Mouse (Mus musculus) stomach, postnatal 0 days (tissue): ENCODE results near the gene Mib2. TPM values are rescaled to one million over a fixed set of nuclear protein-coding genes. Genes with fewer than 3 reads are reported as not detected.

Experiments
- ATAC-seq: fragments of 200-750 bp; cut with Nextera tagmentation; 2 replicates; pipeline ENCODE4 v1.8.0; 2017; ENCODE audit not compliant: low FRiP score, low TSS enrichment
- DNase-seq: peaks from one replicate; pipeline ENCODE4 v3.0.0-alpha.2; 2016; ENCODE audit warnings: low spot score
- H3K27ac ChIP-seq: fragments of 300-500 bp; sonication (generic); replicated peaks from 2 replicates; pipeline ENCODE4 v1.5.1; 2014; ENCODE audit warnings: mild to moderate bottlenecking, control low read depth
- H3K27me3 ChIP-seq: fragments of 300-500 bp; sonication (generic); 2 replicates; pipeline ENCODE4 v1.6.1; 2014; ENCODE audit warnings: low read length; ENCODE audit not compliant: control insufficient read depth, insufficient read depth
- H3K36me3 ChIP-seq: fragments of 300-500 bp; sonication (generic); 2 replicates; pipeline ENCODE4 v1.6.1; 2014; ENCODE audit warnings: low read length, mixed read lengths; ENCODE audit not compliant: control insufficient read depth, insufficient read depth
- H3K4me1 ChIP-seq: fragments of 300-500 bp; sonication (generic); replicated peaks from 2 replicates; pipeline ENCODE4 v1.6.1; 2014; ENCODE audit warnings: antibody characterized with exemption; ENCODE audit not compliant: control insufficient read depth, insufficient read depth
- H3K4me2 ChIP-seq: fragments of 300-500 bp; sonication (generic); replicated peaks from 2 replicates; pipeline ENCODE4 v1.6.1; 2014; ENCODE audit warnings: low read depth, mild to moderate bottlenecking, control low read depth, moderate library complexity
- H3K4me3 ChIP-seq: fragments of 300-500 bp; sonication (generic); 2 replicates; pipeline ENCODE4 v1.5.1; 2014; ENCODE audit warnings: low read depth, low read length, control low read depth
- H3K9ac ChIP-seq: fragments of 300-500 bp; sonication (generic); 2 replicates; pipeline ENCODE4 v1.6.1; 2014; ENCODE audit warnings: mild to moderate bottlenecking, low read length, control low read depth, mixed read lengths
- H3K9me3 ChIP-seq: fragments of 300-500 bp; sonication (generic); 2 replicates; pipeline ENCODE4 v1.6.1; 2016; ENCODE audit warnings: low read length; ENCODE audit not compliant: control insufficient read depth
- CTCF ChIP-seq: IDR thresholded peaks from 2 replicates; pipeline ENCODE4 v1.5.1; 2016; ENCODE audit warnings: antibody characterized with exemption, low read depth, mild to moderate bottlenecking, moderate library complexity
- EP300 ChIP-seq: optimal IDR thresholded peaks from 2 replicates; pipeline ENCODE3; 2016; ENCODE audit warnings: antibody characterized with exemption
- WGBS: fragments of 180-500 bp; shearing (Covaris S2); extraction: QIAGEN DNeasy Blood & Tissue Kit; methylation state at CpG from one replicate; pipeline ENCODE4 v1.1.7; 2014; 5-methylcytosine and 5-hydroxymethylcytosine counted together
- polyA plus RNA-seq: library from polyadenylated mRNA; unstranded; fragments of >200 nt; fragmentation: Nextera tagmentation; extraction: Ambion mirVana; gene quantifications from 2 replicates; pipeline ENCODE4 v1.2.1, GENCODE M21; 2015

The Mib2 gene
- polyA plus RNA-seq, 1 experiment from 2014 or later = 11.0 TPM

DNA sequence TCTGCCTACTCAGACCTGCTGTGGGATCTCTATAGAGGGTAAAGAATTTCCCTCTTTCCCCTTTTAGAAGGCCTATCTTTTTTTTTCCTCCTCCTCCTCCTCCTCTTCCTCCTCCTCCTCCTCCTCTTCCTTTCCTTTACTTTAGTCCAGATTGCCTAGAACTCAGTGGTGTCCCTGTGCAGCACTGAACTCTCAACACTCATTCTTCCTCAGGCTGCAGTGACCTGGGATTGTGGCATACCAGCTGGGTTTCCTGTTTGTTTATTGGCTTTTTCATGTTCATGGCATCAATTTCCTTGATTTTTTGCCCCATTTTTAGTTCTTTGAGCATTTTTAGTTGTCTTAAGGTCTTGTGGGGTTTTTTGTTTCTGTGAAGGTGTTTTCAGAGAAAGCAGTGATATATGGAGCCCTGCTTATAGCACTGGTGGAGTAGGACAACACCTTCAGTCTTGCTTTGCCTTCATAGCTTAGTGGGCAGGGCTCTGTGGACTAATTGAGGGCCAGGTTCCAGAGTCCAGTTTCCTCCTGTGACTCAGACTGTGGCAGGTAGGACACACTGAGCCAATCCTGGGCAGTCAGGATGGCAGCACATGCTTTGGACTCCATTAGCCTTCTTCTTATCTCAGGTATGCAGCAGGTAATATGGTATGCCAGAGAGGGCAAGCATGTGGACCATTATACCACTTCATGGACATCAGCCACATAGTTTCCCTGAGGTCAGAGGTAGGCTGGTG lies 33.1 kb downstream of the Mib2 start:
- Histone ChIP-seq H3K4me3 (no peak overlapping the region), H3K9me3 (no peaks in the 10 kb centered on the region), H3K27me3 (no peaks in the 10 kb centered on the region), H3K9ac (no peak overlapping the region), H3K4me1 (no peaks in the 10 kb centered on the region), H3K4me2 (no peak overlapping the region), H3K36me3 (peaks cover 40% of the 10 kb centered on the region), H3K27ac (peak overlapping the region; percentile 58)
- DNase-seq (peak; percentile 68), ATAC-seq (peak; percentile 99)
- TF ChIP-seq CTCF = no peak
- TF ChIP-seq EP300 = no peak

DNA sequence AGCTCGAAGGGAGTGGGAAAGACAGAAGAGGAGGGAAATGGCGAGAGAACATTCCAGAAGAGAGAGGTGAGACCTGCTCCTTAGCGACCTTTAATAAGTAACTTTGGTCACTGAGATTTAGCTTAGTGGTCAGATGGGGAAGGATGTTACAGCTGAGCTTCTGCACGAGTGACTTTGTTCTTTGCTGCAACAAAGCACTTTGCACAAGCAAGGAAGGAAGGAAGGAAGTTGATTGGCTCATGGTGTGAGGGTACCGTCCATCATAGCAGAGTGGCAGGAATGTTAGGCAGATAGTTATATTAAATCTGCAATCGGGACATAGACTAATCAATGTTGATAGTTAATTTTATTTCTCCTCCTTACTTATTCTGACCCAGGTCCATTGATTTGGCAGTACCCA lies 38.7 kb downstream of the Mib2 start:
- Histone ChIP-seq H3K36me3 (peaks cover 18% of the 10 kb centered on the region), H3K9me3 (no peaks in the 10 kb centered on the region), H3K4me2 (no peak overlapping the region), H3K9ac (no peak overlapping the region), H3K27me3 (no peaks in the 10 kb centered on the region), H3K4me1 (no peaks in the 10 kb centered on the region), H3K27ac (no peak overlapping the region), H3K4me3 (no peak overlapping the region)
- ATAC-seq = no peak
- 86% methylated on average over 6 of the region's 6 CpGs for WGBS
- TF ChIP-seq CTCF (no peak), EP300 (no peak)
- DNase-seq = no peak

DNA sequence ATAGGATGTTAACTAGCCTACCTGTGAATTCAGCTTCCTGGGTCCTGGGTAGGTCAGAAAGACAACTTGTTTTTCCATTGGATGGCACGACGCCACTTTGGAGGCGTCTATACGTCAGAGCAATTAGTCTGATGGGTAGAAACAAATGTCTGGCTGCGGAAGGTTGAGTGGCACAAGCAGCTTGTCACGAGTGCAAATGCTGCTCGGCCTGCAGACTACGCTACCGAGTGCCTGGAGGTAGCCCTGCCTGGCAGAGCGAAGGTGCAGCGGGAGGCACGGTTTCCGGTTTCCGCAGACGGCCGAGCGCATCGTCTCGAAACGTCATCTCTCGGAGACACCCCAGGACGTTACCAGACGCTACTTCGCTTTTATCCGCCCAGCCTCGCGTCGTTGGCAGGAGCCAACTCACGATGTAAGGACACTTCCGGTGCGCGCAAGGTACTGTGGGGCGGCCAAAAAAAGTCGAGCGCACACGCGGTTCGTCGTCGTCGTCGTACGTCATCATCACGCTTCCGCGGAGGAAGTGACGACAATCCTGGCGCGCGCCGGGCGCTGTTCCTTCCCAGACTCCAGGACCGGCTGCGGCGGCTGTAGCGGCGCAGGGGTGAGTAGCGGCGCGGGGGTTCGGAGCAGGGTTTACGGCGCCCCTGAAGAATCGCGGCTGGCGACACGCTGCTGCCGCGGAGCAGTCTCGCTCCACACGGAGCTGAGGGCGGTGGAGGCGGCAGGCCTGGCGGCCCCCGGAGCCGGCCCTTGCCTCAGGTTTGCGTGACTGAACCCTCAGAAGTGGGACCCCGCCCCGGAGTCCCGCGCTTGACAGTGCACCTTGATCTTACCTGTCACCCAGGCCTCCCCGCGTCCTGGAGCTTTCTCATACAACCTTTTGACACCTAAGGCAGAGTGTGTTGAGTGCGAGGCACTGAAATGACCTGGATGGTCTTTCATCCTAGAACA lies 44.4 kb downstream of the Mib2 start, which contains the start of gene Cdk11b:
Cdk11b (plus strand) TSS at position 517 of the 954 bp plus-strand sequence.
- peak; percentile 100 for ATAC-seq
- Histone ChIP-seq H3K36me3 (peaks cover 8% of the 10 kb centered on the region; the same call in 1 of the 2 replicates), H3K9ac (peak within 1 kb of the TSS; percentile 89), H3K27me3 (no peaks in the 10 kb centered on the region), H3K4me2 (peak within 1 kb of the TSS; percentile 85), H3K4me3 (peak within 1 kb of the TSS; percentile 96), H3K27ac (peak within 1 kb of the TSS; percentile 92), H3K4me1 (0 out of 2 replicates have a peak, but pooled peaks cover 2% of the 10 kb centered on the region), H3K9me3 (no peaks in the 10 kb centered on the region)
- TF ChIP-seq EP300 = peak; percentile 43
- no peak; the same call in 1 of the 2 replicates for TF ChIP-seq CTCF
- peak; percentile 97 for DNase-seq
- WGBS = under 1% methylated on average over 82 of the region's 84 CpGs

DNA sequence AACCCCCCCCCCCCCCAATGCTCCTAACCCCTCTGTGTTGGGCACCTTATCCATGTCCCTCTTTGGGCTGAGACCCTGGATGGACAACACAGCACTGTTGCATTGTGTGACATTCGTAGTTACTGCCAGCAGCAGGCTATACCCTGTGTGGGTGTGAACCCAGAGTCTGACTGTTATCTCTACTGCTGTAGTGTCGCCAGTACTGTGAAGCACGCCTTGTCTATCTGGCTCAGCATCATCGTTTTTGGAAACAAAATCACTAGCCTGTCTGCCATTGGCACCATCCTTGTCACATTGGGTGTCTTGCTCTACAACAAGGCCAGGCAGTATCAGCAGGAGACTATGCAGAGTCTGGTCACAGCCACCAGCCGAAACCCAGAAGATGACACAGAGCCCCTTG lies 50.7 kb downstream of the Mib2 start:
- Histone ChIP-seq H3K4me3 (no peak overlapping the region), H3K4me1 (no peaks in the 10 kb centered on the region), H3K9ac (no peak overlapping the region), H3K27me3 (no peaks in the 10 kb centered on the region), H3K27ac (no peak overlapping the region), H3K4me2 (no peak overlapping the region), H3K9me3 (no peaks in the 10 kb centered on the region), H3K36me3 (peaks cover 28% of the 10 kb centered on the region)
- 93% methylated on average over 5 of the region's 5 CpGs for WGBS
- TF ChIP-seq EP300 (no peak), CTCF (no peak)
- no peak for DNase-seq
- no peak for ATAC-seq

DNA sequence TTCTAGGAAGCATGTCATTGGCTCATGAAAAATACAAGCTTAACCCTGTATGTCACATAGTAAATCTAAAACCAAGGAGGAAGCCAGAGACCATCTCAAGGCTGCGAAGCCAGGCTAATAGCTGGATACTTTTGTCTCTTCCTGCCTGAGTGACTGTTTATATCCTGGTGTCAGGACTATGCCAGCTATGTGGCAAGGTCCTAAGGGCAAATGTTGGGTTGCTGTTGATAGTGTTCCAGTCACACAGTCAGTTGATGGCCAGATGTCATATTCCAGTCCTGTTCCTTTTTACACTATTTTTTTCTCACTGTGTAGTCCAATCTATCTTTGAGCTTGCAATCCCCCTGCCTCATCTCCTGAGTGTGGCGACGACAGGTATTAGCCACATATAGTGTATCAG lies 55.7 kb downstream of the Mib2 start:
- no peak overlapping the region for H3K4me2 ChIP-seq
- DNase-seq (no peak), ATAC-seq (no peak)
- H3K27ac ChIP-seq = no peak overlapping the region
- no peak overlapping the region for H3K4me3 ChIP-seq
- no peaks in the 10 kb centered on the region for H3K4me1 ChIP-seq
- no peak overlapping the region for H3K9ac ChIP-seq
- H3K36me3 ChIP-seq = peaks cover 29% of the 10 kb centered on the region
- TF ChIP-seq EP300 = no peak
- TF ChIP-seq CTCF = no peak
- 91% methylated on average over 3 of the region's 3 CpGs for WGBS
- no peaks in the 10 kb centered on the region for H3K9me3 ChIP-seq
- H3K27me3 ChIP-seq = no peaks in the 10 kb centered on the region

DNA sequence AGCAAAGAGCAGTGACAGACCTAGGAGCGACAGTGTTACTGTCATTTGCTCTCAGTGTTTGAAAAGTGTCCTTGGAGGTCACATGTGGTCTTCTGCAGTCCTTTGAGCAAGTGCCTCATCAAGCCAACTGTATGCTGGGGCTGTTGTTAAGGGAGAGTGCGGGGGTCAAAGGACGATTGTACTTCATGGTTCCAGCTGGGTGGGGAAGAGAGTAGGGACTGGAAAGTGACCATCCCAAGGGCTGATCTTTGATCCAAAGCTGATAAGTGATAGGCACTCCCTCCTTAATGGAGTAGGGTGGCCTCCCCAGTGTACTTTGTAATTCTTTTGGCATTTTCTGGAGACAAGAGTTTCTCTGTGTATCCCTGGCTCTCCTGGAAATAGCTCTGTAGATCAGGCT lies 57.1 kb downstream of the Mib2 start:
- no peak overlapping the region for H3K27ac ChIP-seq
- 87% methylated on average over 3 of the region's 3 CpGs for WGBS
- no peak overlapping the region for H3K4me3 ChIP-seq
- H3K4me2 ChIP-seq = no peak overlapping the region
- no peak for ATAC-seq
- no peaks in the 10 kb centered on the region for H3K9me3 ChIP-seq
- TF ChIP-seq EP300 (no peak), CTCF (no peak)
- H3K27me3 ChIP-seq = no peaks in the 10 kb centered on the region
- H3K9ac ChIP-seq = no peak overlapping the region
- peaks cover 19% of the 10 kb centered on the region for H3K36me3 ChIP-seq
- no peaks in the 10 kb centered on the region for H3K4me1 ChIP-seq
- no peak for DNase-seq
